Mouse (Mus musculus) adrenal gland, postnatal 10 days (tissue): Measurements from ENCODE around the gene Map4k1. TPM values are rescaled to one million over a fixed set of nuclear protein-coding genes. Genes with fewer than 3 reads are reported as not detected.

Experiments
- DNase-seq: peaks from one replicate; pipeline ENCODE4 v3.0.0; 2021; ENCODE audit warnings: mixed read lengths
- total RNA-seq, 2 experiments: library from RNA; stranded (reverse); gene quantifications; 2 replicates each; pipeline ENCODE4 v1.2.3; 2021

Map4k1 gene
- total RNA-seq, 2 experiments from 2014 or later = 3.3 to 4.9 TPM

DNA sequence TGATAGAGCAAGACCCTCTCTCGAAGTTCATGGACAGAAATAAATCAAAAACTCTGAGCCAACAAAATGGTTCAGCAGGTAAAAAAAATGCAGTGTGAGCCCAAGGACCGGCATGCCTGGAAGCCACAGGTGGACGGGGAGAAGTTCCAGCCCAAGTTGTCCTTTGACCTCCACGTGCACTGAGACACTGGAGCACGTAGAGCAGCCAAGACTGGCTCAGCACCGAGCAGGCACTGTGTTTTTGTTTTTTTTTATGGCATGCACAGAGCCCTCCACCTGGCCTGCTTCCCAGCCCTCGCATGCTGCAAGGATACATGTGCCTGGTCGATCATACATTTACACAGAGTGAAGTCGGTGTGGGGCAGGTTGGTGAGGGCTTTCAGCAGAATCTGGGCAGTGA is 4.3 kb upstream of the Map4k1 start:
- no peak for DNase-seq

DNA sequence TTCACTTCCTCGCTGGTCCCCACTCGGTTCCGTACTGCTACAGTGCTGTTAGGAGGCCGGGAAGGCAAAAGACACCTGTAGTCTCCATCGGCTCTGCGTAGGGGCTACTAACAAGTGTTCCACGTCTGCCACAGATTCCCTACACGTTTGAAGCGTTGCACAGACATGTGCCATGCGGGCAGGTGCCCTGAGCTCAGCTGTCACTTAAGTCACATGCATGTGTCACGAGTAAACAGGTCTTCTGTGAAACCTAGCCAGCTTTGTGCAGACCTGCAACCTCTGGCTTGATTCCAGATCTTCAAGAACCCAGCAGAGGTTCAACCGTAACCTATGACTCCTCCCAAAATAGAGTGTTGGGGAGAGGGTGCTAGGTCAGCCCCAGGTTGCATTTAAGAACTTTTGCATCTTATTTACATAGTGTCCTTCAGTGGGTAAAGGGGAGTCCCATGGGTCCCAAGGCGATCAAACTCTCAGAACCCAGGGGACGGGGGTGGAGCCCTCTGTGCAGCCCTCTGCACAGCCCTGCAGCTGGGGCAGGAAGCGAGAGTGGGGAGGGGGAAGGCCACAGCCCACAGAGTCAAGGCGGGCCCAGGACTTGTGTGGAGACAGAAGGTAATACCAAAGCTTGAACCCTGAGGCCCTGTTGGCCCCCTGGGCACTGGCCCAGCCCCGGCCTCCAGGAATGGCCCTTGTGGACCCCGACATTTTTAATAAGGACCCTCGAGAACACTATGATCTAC is 594 bp downstream of the Map4k1 start:
- peak; percentile 30 for DNase-seq

DNA sequence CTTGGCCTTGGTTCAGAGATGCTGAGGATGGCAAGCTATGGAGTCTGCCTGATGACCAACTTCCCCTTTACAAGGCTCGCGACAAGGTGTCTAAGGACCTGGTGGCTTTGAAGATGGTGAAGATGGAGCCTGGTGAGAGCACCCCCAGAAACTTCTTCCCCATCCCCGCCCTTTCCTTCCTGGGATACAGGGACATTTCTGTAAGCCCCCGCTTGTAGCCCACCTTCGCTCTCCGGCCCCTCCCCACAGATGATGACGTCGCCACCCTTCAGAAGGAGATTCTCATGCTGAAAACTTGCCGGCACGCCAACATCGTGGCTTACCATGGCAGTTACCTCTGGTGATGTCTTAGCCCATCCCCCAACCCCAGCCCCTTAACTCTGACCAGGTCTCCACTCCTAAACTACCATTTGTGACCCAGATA is 1.3 kb downstream of the Map4k1 start:
- no peak for DNase-seq

DNA sequence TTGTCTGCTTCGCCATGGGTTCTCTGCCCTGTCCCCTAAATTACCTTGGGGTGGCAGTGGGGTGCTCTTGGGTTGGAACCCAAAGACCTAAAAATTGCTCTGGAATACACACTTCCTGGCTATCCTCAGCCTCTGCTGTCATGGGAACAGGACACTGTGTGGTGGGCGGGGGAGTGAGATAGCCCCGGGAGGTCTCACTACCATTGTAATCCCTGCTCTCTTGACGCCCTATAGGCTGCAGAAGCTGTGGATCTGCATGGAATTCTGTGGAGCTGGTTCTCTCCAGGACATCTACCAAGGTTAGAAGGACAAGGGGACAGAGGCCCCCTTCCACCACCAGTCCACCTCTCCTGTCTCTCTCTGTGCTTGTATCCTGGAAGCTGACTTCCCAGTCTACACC is 2.0 kb downstream of the Map4k1 start:
- DNase-seq = no peak

DNA sequence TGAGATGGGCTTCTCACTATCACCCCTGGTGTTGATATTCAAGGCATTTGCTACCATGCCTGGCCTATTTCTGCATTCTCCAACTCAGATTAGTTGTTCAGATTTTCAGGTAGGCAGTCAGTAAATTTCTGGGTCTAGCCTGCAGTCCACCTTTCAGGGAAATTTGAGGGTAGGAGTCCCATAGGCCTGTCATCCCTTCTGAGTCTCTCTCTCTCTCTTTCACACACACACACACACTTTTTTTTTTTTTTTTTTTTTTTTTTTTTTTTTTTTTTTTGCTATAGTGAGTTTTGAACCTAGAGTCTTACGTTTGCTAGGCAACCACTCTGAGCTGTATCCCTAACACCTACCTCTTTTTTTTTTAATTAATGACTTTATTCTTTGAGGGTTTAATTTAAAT is 2.6 kb downstream of the Map4k1 start:
- no peak for DNase-seq

DNA sequence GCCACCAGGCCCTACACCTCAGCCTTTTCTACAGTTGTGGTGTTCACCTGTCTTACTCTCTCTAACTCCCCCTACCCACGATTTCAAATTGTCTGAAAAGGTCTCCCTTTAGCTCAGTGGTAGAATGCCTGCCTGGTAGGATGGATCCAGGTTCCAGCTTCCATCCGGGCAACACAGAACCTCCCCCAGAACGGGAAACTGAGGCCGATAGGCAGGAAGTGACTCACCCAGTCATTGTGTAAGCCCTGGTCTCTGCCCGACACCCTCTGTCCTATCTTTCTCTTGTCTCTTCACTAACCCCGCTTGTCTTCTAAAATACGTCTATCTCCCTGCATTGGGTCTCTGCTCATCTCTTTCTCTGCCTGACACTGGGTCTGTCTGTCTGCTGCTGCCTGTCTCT is 3.4 kb downstream of the Map4k1 start:
- no peak for DNase-seq

DNA sequence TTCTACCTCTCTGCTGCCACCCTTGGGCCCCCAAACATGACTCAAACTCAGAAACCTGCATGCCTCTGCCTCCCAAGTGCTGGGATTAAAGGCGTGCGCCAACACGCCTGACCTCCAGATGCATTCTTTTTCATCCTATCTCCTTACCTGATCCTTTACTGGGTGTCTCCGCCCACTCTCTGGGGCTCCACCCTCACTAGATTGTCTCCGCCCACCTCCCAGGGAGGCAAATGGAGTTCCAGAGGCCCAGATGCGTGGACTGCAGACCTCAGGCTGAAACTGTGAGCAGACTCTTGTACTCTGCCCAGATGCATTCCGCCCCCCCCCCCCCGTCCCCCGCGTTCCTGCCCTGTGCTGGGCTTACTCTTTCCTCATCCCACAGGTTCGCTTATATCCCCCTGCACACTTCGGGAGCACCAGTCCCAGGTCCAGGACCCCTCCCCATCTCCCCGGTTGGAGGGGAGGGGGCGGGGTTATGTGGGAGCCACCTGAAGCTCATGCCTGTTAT is 9.0 kb downstream of the Map4k1 start:
- no peak for DNase-seq

DNA sequence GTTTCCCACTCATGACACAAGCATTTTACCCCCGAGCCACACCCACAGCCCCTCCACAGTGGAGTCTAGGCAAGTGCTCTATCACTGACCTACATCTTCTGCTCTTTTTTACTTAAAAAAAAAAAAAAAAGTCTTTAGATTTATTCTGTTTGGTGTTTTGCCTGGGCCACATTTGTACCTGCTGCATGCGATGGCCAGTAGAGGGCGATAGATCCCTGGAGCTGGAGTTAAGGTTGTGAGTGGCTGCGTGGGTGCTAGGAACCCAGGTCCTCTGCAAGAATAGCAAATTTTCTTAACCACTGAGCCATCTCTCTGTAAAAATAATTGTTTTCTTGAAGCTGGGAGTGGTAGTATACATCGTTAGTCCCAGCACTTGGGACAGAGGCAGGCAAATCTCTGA is 9.8 kb downstream of the Map4k1 start:
- DNase-seq = no peak

DNA sequence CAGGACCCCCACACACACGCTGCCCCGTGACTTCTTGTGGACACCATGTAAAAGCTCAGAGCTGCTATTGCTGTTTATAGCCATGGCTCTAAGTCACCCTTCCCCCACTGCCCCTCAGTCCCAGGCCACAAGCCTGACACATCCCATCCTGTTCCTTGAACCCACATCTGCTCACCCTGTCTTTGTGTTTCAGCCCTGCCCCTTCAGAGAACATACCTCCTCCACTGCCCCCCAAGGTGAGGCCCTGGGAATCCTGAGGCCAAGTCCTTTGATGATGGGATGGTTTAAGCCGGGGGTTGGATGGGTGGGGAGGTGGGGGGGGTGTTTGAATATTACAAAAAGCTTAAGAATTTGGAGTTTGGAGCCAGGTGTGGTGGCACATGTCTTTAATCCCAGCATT is 11.1 kb downstream of the Map4k1 start:
- no peak for DNase-seq

DNA sequence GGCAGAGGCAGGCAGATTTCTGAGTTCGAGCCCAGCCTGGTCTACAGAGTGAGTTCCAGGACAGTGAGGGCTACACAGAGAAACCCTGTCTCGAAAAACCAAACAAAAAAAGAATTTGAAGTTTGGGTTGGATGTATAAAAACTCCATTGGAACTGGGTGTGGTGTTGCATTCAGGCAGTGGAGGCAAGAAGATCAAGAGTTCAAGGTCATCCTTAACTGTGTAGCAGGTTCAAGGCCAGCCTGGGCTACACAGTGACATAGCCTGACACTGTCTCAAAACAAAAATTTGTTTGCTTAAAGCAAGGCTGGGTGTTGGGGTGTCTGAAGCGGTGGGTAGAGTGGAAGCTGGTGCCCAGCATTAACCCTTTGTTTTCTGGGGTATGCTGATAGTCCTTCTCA is 11.6 kb downstream of the Map4k1 start:
- DNase-seq = no peak

DNA sequence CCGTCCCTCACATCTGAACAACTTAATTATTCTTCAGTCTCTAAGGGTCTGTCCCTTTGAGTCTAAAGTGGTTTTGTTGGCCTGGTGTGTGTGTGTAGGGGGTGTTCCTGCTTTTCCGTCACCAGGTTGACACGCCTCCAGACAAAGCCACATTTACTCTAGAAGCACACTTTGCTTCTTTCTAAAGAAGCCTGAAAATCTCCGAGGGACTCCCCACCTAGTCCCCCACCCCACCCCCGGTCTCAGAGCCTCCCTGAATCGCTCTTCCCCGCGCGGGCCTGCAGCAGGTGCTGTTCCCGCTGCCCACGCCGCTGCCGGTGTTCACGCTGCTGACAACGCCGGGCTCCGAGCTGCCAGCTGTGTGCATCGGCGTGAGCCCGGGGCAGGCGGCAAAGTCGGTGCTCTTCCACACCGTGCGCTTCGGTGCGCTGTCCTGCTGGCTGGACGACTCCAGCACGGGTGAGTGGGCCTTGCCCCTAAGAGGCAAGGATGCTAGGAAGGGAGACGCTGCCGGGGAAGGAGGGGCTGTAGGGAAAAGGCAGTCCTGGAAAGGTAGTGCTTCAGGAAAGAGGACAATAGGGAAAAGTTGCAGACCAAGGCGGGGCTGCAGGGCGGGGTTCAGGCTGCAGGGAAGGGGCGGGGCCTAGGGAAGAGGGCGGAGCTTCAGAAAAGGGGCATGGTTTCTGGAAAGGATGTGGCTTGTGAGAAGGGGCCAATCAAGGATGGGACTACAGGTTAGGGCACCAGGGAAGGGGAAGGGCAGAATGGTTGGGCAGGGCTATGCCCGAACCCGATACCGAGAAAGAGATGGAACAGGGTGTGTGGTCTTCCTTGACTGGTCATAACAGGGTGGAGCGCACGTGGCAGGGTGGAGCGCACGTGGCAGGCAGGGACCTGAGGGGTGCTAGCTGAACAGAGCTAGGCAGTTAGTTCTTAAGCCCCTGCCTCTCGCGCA is 19.1 kb downstream of the Map4k1 start:
- DNase-seq = peak; percentile 73

DNA sequence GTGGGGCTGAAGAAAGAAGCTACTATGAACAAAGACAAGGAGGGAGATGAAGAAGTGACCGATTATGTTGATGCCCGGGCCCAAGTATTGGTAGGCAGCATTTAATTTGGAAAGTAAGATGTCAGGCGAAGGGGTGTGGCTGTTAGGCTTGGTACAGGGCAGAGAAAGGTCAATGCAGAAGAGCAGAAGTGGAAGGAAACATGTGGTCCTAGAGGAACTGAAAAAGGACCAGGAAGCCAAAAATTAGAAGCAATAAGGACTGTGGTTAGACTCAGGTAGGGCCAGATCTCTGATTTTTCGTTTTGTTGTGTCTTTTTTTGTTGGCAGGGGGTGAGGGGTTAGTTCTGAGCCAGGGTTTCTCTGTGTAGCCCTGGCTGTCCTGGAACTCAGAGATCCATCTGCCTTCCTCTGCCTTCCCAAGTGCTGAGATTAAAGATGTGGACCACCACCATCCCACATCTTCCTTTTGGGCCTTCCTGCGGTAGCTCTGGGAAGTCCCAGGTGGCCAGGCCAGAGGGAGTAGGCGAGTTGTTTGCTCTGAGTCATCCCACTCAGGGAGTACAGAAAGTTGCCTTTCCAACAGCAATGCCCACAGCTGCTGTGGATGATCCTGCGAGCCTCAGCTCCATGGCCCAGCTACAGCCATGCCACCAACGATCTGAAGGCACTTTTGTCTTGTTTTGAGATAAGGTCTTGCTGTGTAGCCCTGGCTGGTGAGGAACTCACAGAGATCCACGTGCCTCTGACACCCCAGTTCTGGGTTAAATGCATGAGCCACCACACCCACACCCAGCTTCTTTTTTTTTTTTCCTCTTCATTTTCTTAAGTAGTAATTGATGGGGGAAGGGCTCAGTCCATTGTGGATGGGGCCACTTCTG is 25.6 kb downstream of the Map4k1 start:
- no peak for DNase-seq

DNA sequence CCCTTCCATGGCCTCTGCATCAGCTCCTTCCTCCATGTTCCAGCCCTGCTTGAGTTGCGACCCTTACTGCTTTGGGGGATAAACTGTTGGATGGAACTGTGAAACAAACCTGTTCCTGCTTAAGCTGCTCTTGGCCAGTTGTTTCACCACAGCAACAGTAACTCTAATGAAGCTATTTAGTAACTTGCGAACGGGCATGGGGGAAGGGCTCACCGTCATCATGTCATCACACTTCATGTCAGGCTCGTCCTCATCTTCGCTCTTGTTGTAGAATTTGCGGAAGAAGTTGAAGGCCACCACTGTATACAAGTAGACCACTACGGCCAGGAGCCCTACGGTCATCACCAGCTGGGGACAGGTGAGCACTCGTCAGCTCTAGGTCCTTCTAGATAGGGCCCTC is 26.3 kb downstream of the Map4k1 start:
- DNase-seq = no peak

DNA sequence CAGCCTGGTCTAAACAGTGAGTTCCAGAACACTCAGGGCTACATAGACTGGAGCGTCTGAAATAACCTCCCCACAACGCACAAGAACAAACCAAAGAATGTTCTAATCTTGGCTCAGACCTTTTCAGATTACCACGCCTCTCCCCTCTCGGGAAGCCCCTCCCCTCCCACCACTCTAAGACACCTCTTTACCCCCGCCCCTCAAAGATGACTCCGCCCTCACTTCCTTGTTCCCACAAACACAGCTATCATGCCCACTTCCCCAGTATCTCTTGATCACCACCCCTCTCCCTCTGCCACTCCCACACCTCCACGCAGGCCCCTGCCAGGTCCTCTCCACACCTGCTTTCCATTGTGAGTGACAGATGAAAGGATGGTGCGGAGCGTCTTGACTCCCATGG is 26.9 kb downstream of the Map4k1 start:
- no peak for DNase-seq

DNA sequence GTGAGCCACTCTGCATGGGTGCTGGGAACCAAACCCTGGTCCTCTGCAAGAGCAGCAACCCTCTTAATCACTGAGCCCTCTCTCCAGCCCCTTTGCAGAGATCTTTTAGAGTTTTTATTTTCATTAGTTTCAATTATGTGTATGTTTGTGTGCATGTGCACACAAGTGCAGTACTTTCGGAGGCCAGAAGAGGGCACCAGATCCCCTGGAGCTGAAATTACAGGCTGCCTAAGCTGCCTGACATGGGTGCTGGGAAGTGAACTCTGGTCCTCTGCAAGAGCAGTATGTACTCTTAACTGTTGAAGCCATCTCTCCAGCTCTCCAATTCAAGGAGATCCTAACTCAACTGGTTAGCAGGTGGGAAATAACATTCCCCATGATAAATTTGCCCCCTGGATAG is 33.1 kb downstream of the Map4k1 start:
- DNase-seq = no peak

DNA sequence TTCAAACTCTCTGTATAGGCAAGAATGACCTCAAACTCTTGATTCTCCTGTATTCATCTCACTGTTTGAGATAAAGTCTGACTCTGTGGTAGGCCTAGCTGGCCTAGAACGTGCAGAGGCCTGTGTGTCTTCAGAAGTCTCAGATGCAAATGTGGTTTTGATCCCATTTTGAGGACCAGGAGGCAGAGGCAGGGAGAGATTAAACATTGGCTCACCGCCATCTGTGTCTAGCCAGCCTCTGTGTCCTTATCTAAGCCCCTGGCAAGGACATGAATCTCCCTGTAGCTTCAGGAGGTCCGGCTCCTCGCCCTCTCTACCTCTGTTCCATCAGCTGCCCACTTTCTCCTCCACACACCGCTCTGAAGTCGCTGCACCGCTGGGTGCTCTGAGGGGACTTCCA is 34.6 kb downstream of the Map4k1 start:
- no peak for DNase-seq

DNA sequence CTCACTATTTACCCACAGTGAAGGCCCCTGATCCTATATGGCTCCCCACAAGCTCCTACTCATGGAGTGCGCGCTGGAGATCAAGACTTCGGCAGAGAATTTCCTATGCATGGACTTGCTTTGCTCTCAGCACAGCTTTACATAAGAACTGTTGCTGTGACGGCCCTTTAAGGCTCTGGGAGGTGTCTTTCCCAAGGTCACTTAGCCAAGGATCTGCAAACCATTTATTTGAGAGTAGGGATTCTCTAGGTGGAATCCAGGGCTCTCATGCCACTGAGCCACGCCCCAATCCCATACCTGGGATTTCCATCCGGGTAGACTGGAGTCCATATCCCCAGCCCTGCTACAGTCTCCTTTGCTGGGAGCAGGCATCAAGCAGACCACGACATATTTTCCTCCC is 35.4 kb downstream of the Map4k1 start:
- no peak for DNase-seq

DNA sequence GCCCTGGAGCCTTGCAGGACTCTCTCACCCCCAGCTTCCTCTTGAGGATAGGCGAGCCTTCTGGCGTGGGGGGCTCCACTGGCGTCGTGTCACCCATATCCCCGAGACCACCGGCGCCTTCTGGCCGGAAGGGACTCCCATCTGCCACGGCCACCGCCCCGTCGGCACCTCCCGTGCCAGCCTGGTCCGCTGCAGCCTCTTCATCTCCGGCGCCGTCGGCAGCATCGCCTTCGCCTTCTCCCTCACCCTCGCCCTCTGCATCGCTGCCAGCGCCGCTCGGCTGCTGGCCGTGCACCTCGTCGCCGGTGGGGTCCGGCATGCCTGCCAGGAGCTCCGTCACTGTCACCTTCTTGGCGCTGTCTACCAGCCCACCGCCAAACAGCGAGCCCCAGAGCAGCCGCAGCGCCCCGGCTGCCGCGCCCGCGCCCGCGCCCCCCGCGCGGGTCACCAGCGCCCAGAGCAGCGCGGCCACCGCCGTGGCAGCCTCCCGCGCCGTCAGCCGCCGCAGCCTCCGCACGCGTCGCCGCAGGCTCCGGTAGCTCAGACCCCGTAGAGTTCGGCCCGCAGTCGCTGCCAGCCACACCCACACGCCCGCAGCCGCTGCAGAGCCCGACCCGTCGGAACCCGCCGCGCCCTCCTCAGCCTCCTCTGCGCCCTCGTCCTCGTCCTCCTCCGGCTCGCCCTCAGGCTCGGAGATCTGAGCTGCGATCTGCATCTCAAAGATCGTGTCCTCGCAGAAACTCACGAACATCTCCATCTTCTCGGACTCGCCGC is 37.8 kb downstream of the Map4k1 start:
- no peak for DNase-seq

DNA sequence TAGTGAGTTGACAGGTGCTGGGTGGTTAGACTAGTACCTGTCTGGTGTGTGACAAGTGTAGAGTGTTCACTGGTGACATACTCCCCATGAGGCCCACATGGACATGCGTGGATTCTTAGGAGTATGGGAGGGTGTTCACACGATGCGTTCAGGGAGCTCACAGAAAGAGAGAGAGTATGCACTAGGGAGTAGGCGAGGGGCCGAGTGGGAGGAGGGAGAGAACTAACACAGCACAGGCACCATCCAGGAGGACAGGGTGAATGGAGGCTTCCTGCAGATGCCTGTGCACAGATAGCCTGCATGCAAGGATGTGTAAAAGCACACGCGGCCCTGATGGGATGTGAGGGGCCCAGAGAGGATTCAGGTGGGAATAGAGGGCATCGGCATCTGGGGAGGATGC is 40.6 kb downstream of the Map4k1 start:
- no peak for DNase-seq

DNA sequence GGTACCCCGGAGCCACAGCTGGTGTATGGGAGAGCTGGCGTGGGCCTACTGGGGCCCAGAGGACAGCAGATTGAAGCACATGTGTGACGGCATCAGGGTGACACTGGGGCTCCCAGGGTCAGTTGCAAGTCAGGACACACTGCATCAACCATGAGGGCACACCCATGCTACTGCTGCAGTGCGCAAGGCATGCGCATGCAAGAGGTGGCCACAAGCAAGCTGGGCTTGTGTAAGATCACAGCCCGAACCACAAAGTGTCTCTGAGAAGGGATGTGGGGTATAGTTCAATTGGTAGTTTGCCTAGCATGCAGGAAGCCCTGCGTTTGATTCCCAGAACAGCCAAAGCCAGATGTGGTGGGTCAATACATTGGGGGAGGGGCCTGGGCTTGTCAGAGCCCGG is 41.7 kb downstream of the Map4k1 start:
- no peak for DNase-seq

DNA sequence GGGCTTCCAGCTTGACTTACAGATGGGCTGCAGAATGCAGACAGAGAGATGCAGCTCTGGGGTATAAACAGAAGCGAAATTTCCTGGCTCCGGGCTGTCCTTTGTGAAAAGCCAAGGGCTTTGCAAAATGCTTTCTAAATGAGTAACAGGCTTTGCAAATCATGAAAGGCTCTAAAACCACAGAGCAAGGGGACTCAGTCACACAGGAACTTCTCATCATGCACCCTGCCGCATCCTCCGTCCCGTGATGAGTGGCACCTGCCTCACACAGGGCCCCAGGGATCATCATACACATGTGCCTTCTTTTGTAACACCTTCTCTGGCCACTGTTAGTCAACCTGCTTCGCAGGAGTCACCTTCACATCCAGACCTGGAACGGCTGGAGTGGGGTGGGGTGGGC is 43.7 kb downstream of the Map4k1 start:
- no peak for DNase-seq

DNA sequence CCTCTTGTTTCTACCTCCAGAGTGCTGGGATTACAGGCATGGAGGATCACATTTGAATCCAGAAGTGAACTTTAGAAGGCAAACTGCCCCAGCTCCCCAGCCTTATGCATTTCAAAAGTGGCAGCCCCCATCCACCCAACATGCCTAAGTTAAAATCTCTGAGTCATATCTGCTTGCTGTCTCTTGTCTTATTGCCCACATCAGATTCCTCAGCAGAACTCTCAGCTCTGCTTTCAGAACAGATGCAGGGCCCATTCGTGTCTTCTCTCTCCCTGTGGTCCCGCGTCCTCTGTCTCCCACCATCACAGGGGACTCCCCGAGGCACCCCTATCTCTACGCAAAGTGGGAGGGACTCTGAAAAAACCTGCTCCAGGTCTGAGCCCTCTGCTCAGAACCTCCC is 44.3 kb downstream of the Map4k1 start:
- no peak for DNase-seq
